Mouse (Mus musculus): ENCODE measurements around the gene Cutc.

- TF ChIP-seq CTCF (IDR thresholded peaks at IDR 0.05; ENCODE audit: low read depth) (no peak), EP300 (IDR thresholded peaks at IDR 0.05; ENCODE audit: low read depth) (no peak)
Observed at GRCm38 (mm10) chr19:43784761-43785160, 32.0 kb downstream of the Cutc start.
